ENCODE assay signal across 21 mouse cellular contexts in genomic region chr15:74319407-74319806, GRCm38 (mm10).
"Had no signal": no experiment of that assay in that cellular context is flagged by ENCODE, and none has a peak within 500 bp of the region (broad histone marks: within the 10 kb centered on the region; RNA-seq: fewer than 3 reads in every experiment).

No protein-coding gene starts in this region.

- DNase-seq: kidney, adult 18-20 months; kidney, adult 9 months; kidney, postnatal 14 days; kidney, postnatal 4 days; left cerebral cortex, postnatal 4 days; liver; lung, adult 18-20 months; lung, postnatal 10 days; lung, postnatal 36 days; retina, postnatal 1 day; right cerebral cortex, postnatal 25 days; thymus, adult 18-20 months; thymus, postnatal 36 days had no signal

- H3K4me2 ChIP-seq: limb, embryonic 13.5 days; liver, embryonic 12.5 days; liver, embryonic 15.5 days; lung, embryonic 15.5 days; neural tube, embryonic 12.5 days; neural tube, embryonic 15.5 days had no signal

- H3K36me3 ChIP-seq: limb, embryonic 13.5 days; liver, embryonic 12.5 days; liver, embryonic 15.5 days; lung, embryonic 15.5 days; neural tube, embryonic 12.5 days; neural tube, embryonic 15.5 days had no signal

- ATAC-seq: intestine, embryonic 16.5 days; liver, embryonic 12.5 days had no signal

- H3K27ac ChIP-seq: limb, embryonic 13.5 days; liver, embryonic 12.5 days; liver, embryonic 15.5 days; lung, embryonic 15.5 days; neural tube, embryonic 12.5 days; neural tube, embryonic 15.5 days had no signal

- H3K9me3 ChIP-seq: limb, embryonic 13.5 days; liver, embryonic 12.5 days; liver, embryonic 15.5 days; lung, embryonic 15.5 days; megakaryocyte, embryonic 14.5 days; neural tube, embryonic 12.5 days; neural tube, embryonic 15.5 days had no signal

- H3K4me3 ChIP-seq: limb, embryonic 13.5 days; liver, embryonic 12.5 days; liver, embryonic 15.5 days; lung, embryonic 15.5 days; neural tube, embryonic 12.5 days; neural tube, embryonic 15.5 days had no signal

- H3K4me1 ChIP-seq: limb, embryonic 13.5 days; liver, embryonic 12.5 days; liver, embryonic 15.5 days; lung, embryonic 15.5 days; megakaryocyte, embryonic 14.5 days; neural tube, embryonic 12.5 days had no signal

- H3K9ac ChIP-seq: limb, embryonic 13.5 days; liver, embryonic 12.5 days; liver, embryonic 15.5 days; lung, embryonic 15.5 days; neural tube, embryonic 12.5 days; neural tube, embryonic 15.5 days had no signal

- H3K27me3 ChIP-seq: limb, embryonic 13.5 days; liver, embryonic 12.5 days; liver, embryonic 15.5 days; lung, embryonic 15.5 days; neural tube, embryonic 12.5 days; neural tube, embryonic 15.5 days had no signal
